Mouse (Mus musculus): Measurements from ENCODE around the gene Tceal1. TPM values are rescaled to one million over a fixed set of nuclear protein-coding genes. Genes with fewer than 3 reads are reported as not detected.
A peak's percentile ranks its signal among the peaks of the same experiment; 100 is the strongest.

The Tceal1 gene
- polyA plus RNA-seq, 1 experiment from 2014 or later: 17.1 TPM

DNA sequence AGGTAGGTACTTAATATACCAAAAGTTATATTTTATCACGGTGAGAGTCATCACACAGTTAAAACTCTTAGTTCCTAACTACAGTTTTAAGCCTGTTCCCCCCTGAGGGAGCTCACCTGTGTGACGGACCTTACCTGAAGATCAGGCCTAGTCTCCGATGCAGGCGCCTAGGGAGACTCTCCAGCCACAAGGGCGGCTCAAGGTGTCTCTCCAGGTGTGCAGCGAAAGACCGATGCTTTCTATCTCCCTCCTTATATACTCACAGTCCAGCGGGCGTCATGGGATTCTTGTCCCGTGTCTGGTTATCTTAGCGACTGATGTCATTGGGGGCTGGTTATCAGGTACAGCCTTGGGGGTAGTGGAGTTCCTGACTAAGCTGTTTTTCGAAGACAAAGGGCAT, 35.7 kb downstream of the Tceal1 start, which contains the start of gene Morf4l2:
Gene Morf4l2 (minus strand): TSS at position 232 of the 400 bp plus-strand sequence.
- H3K4me3 ChIP-seq (replicated peaks; ENCODE audit: low read depth, low read length): peak within 1 kb of the TSS; percentile 41
- WGBS: 85% methylated on average over 12 of the region's 12 CpGs
- no peak for ATAC-seq (replicated peaks; ENCODE audit: low FRiP score, low read depth)
- H3K27ac ChIP-seq: peak within 1 kb of the TSS; percentile 90
- peak within 1 kb of the TSS; percentile 51; the same call in 1 of the 2 replicates for H3K9ac ChIP-seq (ENCODE audit: low read depth, low read length)
- no peaks in the 10 kb centered on the region; the same call in 1 of the 2 replicates for H3K4me1 ChIP-seq (replicated peaks; ENCODE audit: insufficient read depth, low read length)
- H3K36me3 ChIP-seq (ENCODE audit: insufficient read depth, low read length): no peaks in the 10 kb centered on the region
- no peaks in the 10 kb centered on the region for H3K27me3 ChIP-seq (ENCODE audit: insufficient read depth, low read length)
- peak within 1 kb of the TSS; percentile 53 for H3K4me2 ChIP-seq (ENCODE audit: low read length)
- no peak for TF ChIP-seq CTCF (IDR thresholded peaks at IDR 0.05; ENCODE audit: low read depth)
- no peaks in the 10 kb centered on the region for H3K9me3 ChIP-seq (replicated peaks; ENCODE audit: low read length)
- no peak for DNase-seq (ENCODE audit: low spot score)

- no peak overlapping the region for H3K4me2 ChIP-seq (ENCODE audit: low read length)
- no peaks in the 10 kb centered on the region for H3K27me3 ChIP-seq (ENCODE audit: insufficient read depth, low read length)
- DNase-seq (ENCODE audit: low spot score) (no peak), ATAC-seq (replicated peaks; ENCODE audit: low FRiP score, low read depth) (no peak)
- WGBS: 59% methylated on average over 8 of the region's 8 CpGs
- H3K27ac ChIP-seq: no peak overlapping the region
- H3K4me3 ChIP-seq (replicated peaks; ENCODE audit: low read depth, low read length): no peak overlapping the region
- peak; percentile 52 for TF ChIP-seq CTCF (IDR thresholded peaks at IDR 0.05; ENCODE audit: low read depth)
- H3K9me3 ChIP-seq (replicated peaks; ENCODE audit: low read length): no peaks in the 10 kb centered on the region
- no peak overlapping the region for H3K9ac ChIP-seq (ENCODE audit: low read depth, low read length)
- no peaks in the 10 kb centered on the region for H3K4me1 ChIP-seq (replicated peaks; ENCODE audit: insufficient read depth, low read length)
- no peaks in the 10 kb centered on the region for H3K36me3 ChIP-seq (ENCODE audit: insufficient read depth, low read length)
Measured at GRCm38 (mm10) chrX:136744663-136745062, 36.9 kb downstream of the Tceal1 start.

- Histone ChIP-seq H3K4me1 (replicated peaks; ENCODE audit: insufficient read depth, low read length) (no peaks in the 10 kb centered on the region), H3K36me3 (ENCODE audit: insufficient read depth, low read length) (no peaks in the 10 kb centered on the region), H3K27me3 (ENCODE audit: insufficient read depth, low read length) (no peaks in the 10 kb centered on the region), H3K9ac (ENCODE audit: low read depth, low read length) (no peak overlapping the region), H3K4me3 (replicated peaks; ENCODE audit: low read depth, low read length) (no peak overlapping the region), H3K27ac (no peak overlapping the region), H3K4me2 (ENCODE audit: low read length) (no peak overlapping the region), H3K9me3 (replicated peaks; ENCODE audit: low read length) (no peaks in the 10 kb centered on the region)
- DNase-seq (ENCODE audit: low spot score) (no peak), ATAC-seq (replicated peaks; ENCODE audit: low FRiP score, low read depth) (no peak)
- WGBS: 79% methylated on average over 4 of the region's 4 CpGs
- no peak for TF ChIP-seq CTCF (IDR thresholded peaks at IDR 0.05; ENCODE audit: low read depth)
Measured at GRCm38 (mm10) chrX:136749329-136749728, 41.5 kb downstream of the Tceal1 start.

DNA sequence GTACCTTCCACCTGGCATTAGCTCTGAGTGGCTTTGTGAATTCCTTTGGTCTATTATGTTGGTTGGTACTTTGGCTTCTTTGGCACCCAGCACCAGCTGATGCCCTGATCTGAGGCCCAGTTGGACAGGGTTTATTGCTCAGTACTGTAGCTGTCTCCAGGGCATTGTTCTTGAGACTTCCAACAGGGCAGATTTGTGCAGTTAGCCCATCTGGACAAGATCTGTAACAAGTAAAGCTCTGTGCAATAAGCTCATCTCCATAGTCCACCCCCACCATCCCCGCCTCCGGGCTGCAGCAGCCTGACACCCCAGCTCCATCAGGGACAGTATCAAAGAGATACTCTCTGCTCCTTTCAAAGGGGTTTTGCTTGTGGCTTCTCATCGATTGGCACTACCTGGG, 47.7 kb downstream of the Tceal1 start:
- no peak for DNase-seq (ENCODE audit: low spot score)
- Histone ChIP-seq H3K27me3 (ENCODE audit: insufficient read depth, low read length) (no peaks in the 10 kb centered on the region), H3K36me3 (ENCODE audit: insufficient read depth, low read length) (no peaks in the 10 kb centered on the region), H3K4me3 (replicated peaks; ENCODE audit: low read depth, low read length) (no peak overlapping the region), H3K4me2 (ENCODE audit: low read length) (no peak overlapping the region), H3K9ac (ENCODE audit: low read depth, low read length) (no peak overlapping the region), H3K27ac (no peak overlapping the region), H3K4me1 (replicated peaks; ENCODE audit: insufficient read depth, low read length) (no peaks in the 10 kb centered on the region), H3K9me3 (replicated peaks; ENCODE audit: low read length) (no peaks in the 10 kb centered on the region)
- TF ChIP-seq CTCF (IDR thresholded peaks at IDR 0.05; ENCODE audit: low read depth): no peak
- WGBS: 96% methylated on average over 3 of the region's 3 CpGs
- no peak for ATAC-seq (replicated peaks; ENCODE audit: low FRiP score, low read depth)

Other genes with a start within 250 kb of the Tceal1 start
- not detected in 2 replicates for gene Kir3dl1, start 190.0 kb upstream of the Tceal1 start, polyA plus RNA-seq (2015; fragmentation: Nextera tagmentation; extraction: Ambion mirVana)
- not detected in 2 replicates for gene Kir3dl2, start 163.9 kb upstream of the Tceal1 start, polyA plus RNA-seq (2015; fragmentation: Nextera tagmentation; extraction: Ambion mirVana)
- 6.0 and 7.1 TPM in 2 replicates for gene Tceal3, start 117.1 kb upstream of the Tceal1 start, polyA plus RNA-seq (2015; fragmentation: Nextera tagmentation; extraction: Ambion mirVana)
- gene Morf4l2, start 35.7 kb downstream of the Tceal1 start, polyA plus RNA-seq (2015; fragmentation: Nextera tagmentation; extraction: Ambion mirVana): 478 and 504 TPM in 2 replicates
- not detected in 2 replicates for gene Glra4, start 72.2 kb downstream of the Tceal1 start, polyA plus RNA-seq (2015; fragmentation: Nextera tagmentation; extraction: Ambion mirVana)
- gene Plp1, start 114.7 kb downstream of the Tceal1 start, polyA plus RNA-seq (2015; fragmentation: Nextera tagmentation; extraction: Ambion mirVana): 1.6 TPM in 2 replicates
- gene Rab9b, start 160.8 kb downstream of the Tceal1 start, polyA plus RNA-seq (2015; fragmentation: Nextera tagmentation; extraction: Ambion mirVana): 0.04 and 0.06 TPM in 2 replicates
- gene H2bfm, start 219.3 kb downstream of the Tceal1 start, polyA plus RNA-seq (2015; fragmentation: Nextera tagmentation; extraction: Ambion mirVana): not detected in 2 replicates